Mouse (Mus musculus) ES-E14 (cell line): ENCODE data around the gene Vinac1. TPM values are rescaled to one million over a fixed set of nuclear protein-coding genes. Genes with fewer than 3 reads are reported as not detected.

ENCODE experiments used
- DNase-seq: peaks from one replicate; pipeline ENCODE4 v3.0.0-alpha.2; 2013; ENCODE audit warnings: low read depth, low spot score
- H3K27ac ChIP-seq: 2 replicates; pipeline ENCODE4 v1.5.1; 2012; ENCODE audit warnings: low read depth, mild to moderate bottlenecking, low read length, moderate library complexity, mixed read lengths; ENCODE audit not compliant: poor library complexity, insufficient read depth, severe bottlenecking
- H3K36me3 ChIP-seq: 2 replicates; pipeline ENCODE4 v1.6.1; 2012; ENCODE audit warnings: mild to moderate bottlenecking, low read length, moderate library complexity, mixed read lengths; ENCODE audit not compliant: control insufficient read depth, poor library complexity, insufficient read depth, severe bottlenecking
- H3K4me1 ChIP-seq, 2 experiments: fragments of 150-350 bp in 1 of 2; sonication (generic) in 1 of 2; 2 replicates each; pipeline ENCODE4 v1.6.1; 2012; ENCODE audit warnings: low read length in 2 of 2, mild to moderate bottlenecking in 1 of 2, mixed read lengths in 1 of 2; ENCODE audit not compliant: control insufficient read depth in 2 of 2, insufficient read depth in 2 of 2, poor library complexity in 1 of 2
- H3K4me3 ChIP-seq, 2 experiments: fragments of 150-350 bp in 1 of 2; sonication (generic) in 1 of 2; 2 replicates each; pipeline ENCODE4 v1.5.1; 2012; ENCODE audit warnings: low read length in 2 of 2, low read depth in 1 of 2, mild to moderate bottlenecking in 1 of 2, mixed read lengths in 1 of 2; ENCODE audit not compliant: insufficient read depth in 1 of 2, poor library complexity in 1 of 2, severe bottlenecking in 1 of 2
- H3K9ac ChIP-seq: 2 replicates; pipeline ENCODE4 v1.6.1; 2012; ENCODE audit warnings: low read depth, mild to moderate bottlenecking, low read length, mixed read lengths; ENCODE audit not compliant: poor library complexity, insufficient read depth, severe bottlenecking
- H3K9me3 ChIP-seq: fragments of 150-350 bp; sonication (generic); 2 replicates; pipeline ENCODE4 v1.6.1; 2012; ENCODE audit warnings: low read depth, mild to moderate bottlenecking, low read length; ENCODE audit not compliant: control insufficient read depth, insufficient read depth
- CHD2 ChIP-seq: IDR thresholded peaks from 2 replicates; pipeline ENCODE4 v1.6.1; 2014; ENCODE audit warnings: mild to moderate bottlenecking, low read depth, low read length, inconsistent platforms
- HCFC1 ChIP-seq: IDR thresholded peaks from 2 replicates; pipeline ENCODE4 v1.6.1; 2012; ENCODE audit warnings: low read length, inconsistent platforms, borderline replicate concordance; ENCODE audit not compliant: insufficient read depth
- MAFK ChIP-seq: IDR thresholded peaks from 2 replicates; pipeline ENCODE4 v1.6.1; 2014; ENCODE audit warnings: mild to moderate bottlenecking, low read depth, low read length, inconsistent platforms; ENCODE audit not compliant: insufficient read depth
- ZC3H11A ChIP-seq: IDR thresholded peaks from 2 replicates; pipeline ENCODE4 v1.6.1; 2012; ENCODE audit warnings: low read depth, mild to moderate bottlenecking, inconsistent platforms, low read length, borderline replicate concordance
- ZNF384 ChIP-seq: IDR thresholded peaks from 2 replicates; pipeline ENCODE4 v1.6.1; 2012; ENCODE audit warnings: low read depth, low read length, inconsistent platforms
- in situ Hi-C, 2 experiments: fragments of 600-800 bp; cut with MboI; formaldehyde crosslinking; loops; one replicate each; pipeline ENCODE4 v1.15.1; 2025; ENCODE audit warnings: low sequenced_read_pairs in 2 of 2, inconsistent platforms in 1 of 2; ENCODE audit not compliant: unreplicated experiment in 2 of 2
- total RNA-seq: library from RNA; depleted of rRNA; stranded (reverse); fragments of 300-350 nt; gene quantifications from 2 replicates; pipeline ENCODE4 v1.2.3, GENCODE M21; 2012

Vinac1 gene
- total RNA-seq, 1 experiment, result 0.13 TPM

DNA sequence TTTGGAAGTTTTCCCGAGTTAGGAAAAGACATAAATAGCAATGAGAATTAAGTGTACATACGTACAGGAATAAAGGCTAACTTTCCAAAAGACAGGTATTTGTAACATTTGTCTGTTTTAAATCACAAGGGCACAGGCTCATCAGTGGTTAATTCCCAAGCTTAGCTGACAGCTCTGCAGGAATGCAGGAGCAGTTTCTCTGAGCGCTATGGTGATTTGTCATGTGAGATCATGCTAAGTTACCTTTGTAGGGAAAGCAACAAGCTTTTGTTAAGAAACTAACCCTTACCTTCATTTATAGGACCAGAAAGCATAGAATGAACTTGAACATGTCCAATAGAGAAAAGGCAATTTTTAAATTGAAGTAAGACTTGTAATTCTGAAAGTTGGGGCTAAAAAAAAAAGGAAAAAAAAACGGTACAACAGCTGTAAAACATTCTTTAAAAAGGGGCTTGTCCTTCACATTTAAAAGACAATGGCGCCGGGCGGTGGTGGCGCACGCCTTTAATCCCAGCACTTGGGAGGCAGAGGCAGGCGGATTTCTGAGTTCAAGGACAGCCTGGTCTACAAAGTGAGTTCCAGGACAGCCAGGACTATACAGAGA lies 13.6 kb upstream of the Vinac1 start:
- no peaks in the 10 kb centered on the region for H3K9me3 ChIP-seq
- H3K4me3 ChIP-seq, result no peak overlapping the region
- H3K9ac ChIP-seq, result no peak overlapping the region
- peaks cover 3 to 12% of the 10 kb centered on the region in 2 experiments for H3K4me1 ChIP-seq
- no peak for TF ChIP-seq HCFC1
- TF ChIP-seq ZNF384, result peak; percentile 83
- 0 out of 2 replicates have a peak, but pooled peaks have one; percentile 22 for TF ChIP-seq CHD2
- DNase-seq, result peak; percentile 56
- in situ Hi-C loops, result no loop called here
- H3K27ac ChIP-seq, result no peak overlapping the region; the same call in 1 of the 2 replicates
- H3K36me3 ChIP-seq, result no peaks in the 10 kb centered on the region

DNA sequence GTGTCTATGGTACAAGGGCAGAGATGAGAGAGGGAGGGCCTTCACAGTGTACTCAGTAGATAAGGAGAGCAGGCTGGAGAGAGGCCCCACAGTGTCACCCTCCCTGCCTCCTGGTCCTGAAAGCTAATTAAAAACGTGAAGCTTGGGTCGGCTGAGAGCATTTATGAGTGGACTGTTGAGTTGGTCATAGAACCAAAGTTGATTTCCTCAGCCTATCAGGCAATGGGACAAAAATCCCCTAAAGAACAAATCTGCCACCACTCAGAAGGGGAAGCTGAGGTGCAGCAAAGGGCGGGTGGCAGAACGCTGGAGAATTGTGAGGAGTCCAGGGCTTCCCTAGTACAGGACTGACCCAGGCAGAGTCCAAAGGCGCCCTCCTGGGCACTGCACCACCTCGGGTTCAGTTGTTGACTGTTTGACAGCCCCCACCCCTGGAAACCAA lies 10.0 kb upstream of the Vinac1 start:
- Histone ChIP-seq H3K27ac (no peak overlapping the region), H3K4me1 (peaks cover 3 to 9% of the 10 kb centered on the region in 2 experiments), H3K9ac (no peak overlapping the region), H3K36me3 (no peaks in the 10 kb centered on the region), H3K9me3 (no peaks in the 10 kb centered on the region), H3K4me3 (no peak overlapping the region)
- no peak for TF ChIP-seq ZNF384
- TF ChIP-seq CHD2, result no peak
- TF ChIP-seq HCFC1, result no peak
- TF ChIP-seq MAFK, result no peak
- TF ChIP-seq ZC3H11A, result no peak
- in situ Hi-C loops, result no loop called here
- DNase-seq, result no peak

DNA sequence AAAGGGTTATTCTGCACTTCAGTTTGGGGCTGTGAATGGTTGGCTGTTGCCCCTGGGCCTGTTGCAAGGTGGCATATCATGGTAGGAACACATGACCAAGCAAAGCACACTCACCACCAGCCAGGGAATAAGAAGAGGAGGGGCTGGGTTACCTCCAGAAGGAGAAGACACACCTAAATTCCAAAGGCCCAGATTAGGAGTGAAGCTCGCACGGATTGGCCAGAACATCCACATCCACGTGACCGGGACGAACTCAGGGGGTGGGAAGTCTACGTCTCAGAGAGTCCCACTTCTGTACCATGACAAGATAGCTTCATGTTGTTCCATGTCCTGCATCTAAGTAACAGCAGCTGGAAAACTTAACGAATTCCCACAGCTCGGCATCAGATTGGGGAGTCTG lies 9.3 kb upstream of the Vinac1 start:
- no peak overlapping the region for H3K27ac ChIP-seq
- in situ Hi-C loops, result no loop called here
- DNase-seq, result no peak

DNA sequence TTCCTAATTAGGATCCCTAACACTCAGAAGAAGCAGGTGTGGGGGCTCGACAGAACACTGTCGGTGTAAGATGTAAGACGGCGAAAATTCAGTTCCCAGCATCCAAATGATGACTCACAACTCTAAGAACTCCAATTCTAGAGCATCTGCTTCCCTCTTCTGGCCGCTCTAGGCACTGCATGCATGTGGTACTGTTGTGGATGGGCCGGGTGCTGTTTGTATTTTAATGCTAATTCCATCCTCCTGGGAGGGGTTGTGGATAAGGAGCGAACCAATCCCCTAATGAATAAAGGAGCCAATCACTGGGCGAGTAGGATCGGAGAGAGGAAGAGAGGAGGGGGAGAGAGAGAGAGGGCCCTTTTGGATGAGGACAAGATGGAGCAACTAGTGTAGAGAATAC lies 8.6 kb upstream of the Vinac1 start:
- peak; percentile 34; the same call in 1 of the 2 replicates for TF ChIP-seq HCFC1
- TF ChIP-seq CHD2, result no peak
- peak; percentile 49; the same call in 1 of the 2 replicates for TF ChIP-seq MAFK
- TF ChIP-seq ZC3H11A, result peak; percentile 87
- no peak for TF ChIP-seq ZNF384
- no peaks in the 10 kb centered on the region for H3K36me3 ChIP-seq
- peak; percentile 99 for DNase-seq

More for the DNA sequence above, 9.3 kb upstream of the Vinac1 start:
- TF ChIP-seq ZC3H11A (no peak), CHD2 (no peak), HCFC1 (no peak), MAFK (no peak), ZNF384 (no peak)
- Histone ChIP-seq H3K9me3 (no peaks in the 10 kb centered on the region), H3K4me1 (peaks cover 1 to 8% of the 10 kb centered on the region in 2 experiments), H3K9ac (no peak overlapping the region), H3K36me3 (no peaks in the 10 kb centered on the region), H3K4me3 (no peak overlapping the region)

More for the DNA sequence above, 8.6 kb upstream of the Vinac1 start:
- no peak overlapping the region for H3K27ac ChIP-seq
- H3K9ac ChIP-seq, result 0 out of 2 replicates have a peak overlapping the region, but pooled peaks have one; percentile 42
- no peaks in the 10 kb centered on the region for H3K9me3 ChIP-seq
- peaks cover 1 to 6% of the 10 kb centered on the region in 2 experiments; a peak in 3 of 4 replicates for H3K4me1 ChIP-seq
- H3K4me3 ChIP-seq, result no peak overlapping the region
- in situ Hi-C loops, result no loop called here
